Mouse (Mus musculus) mature B cell (primary cell): ENCODE data around the gene Apobec1.
"Not testable (repeated sequence)": the region's sequence is repeated elsewhere in the genome, so short reads cannot be mapped to it uniquely, and the experiment has no call there.

ENCODE experiments used
- in situ Hi-C: fragments of 300-500 bp; cut with MboI; formaldehyde crosslinking; loops from 2 replicates; pipeline ENCODE4 v1.14.3; 2019

Apobec1 gene

DNA sequence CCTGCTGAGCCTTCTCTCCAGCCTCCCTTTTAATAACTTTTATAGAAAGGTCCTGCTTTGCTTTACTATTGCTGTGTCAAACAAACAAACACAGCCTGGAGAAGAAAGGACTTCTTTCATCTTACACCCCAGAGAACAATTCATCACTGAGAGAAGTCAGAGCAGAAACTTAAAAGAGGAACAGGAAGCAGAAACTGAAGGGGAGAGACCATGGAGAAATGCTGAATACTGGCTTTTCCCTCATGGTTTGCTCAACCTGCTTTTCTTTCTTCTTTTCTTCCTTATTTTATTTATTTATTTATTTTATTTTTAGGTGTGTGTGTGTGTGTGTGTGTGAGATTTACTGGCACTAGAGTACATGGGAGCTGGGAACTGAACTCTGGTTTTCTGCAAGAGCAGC is 2.0 kb upstream of the Apobec1 start:
- in situ Hi-C loops, result no loop called here

- in situ Hi-C loops, result no loop called here
Measured at GRCm38 (mm10) chr6:122602992-122603322, 713 bp upstream of the Apobec1 start.

GRCm38 (mm10) chr6:122601615-122602014 is 629 bp downstream of the Apobec1 start:
- in situ Hi-C loops, result no loop called here

DNA sequence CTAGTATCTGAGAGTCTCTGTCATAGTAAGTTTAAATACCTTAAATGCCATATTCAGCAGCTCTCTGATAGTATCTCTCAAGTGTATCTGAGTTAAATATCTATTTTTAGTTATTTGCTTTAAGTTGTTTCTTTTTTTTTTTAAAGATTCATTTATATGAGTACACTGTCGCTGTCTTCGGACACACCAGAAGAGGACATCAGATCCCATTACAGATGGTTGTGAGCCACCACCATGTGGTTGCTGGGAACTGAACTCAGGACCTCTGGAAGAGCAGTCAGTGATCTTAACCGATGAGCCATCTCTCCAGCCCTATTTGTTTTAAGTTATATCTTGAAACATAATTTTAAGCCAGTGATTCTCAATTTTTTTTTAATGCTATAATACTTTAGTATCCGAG is 1.2 kb downstream of the Apobec1 start:
- in situ Hi-C loops, result no loop called here

- in situ Hi-C loops, result no loop called here
Measured at GRCm38 (mm10) chr6:122600066-122600646, 2.1 kb downstream of the Apobec1 start.

GRCm38 (mm10) chr6:122599054-122599737 is 3.0 kb downstream of the Apobec1 start:
- in situ Hi-C loops, result no loop called here

DNA sequence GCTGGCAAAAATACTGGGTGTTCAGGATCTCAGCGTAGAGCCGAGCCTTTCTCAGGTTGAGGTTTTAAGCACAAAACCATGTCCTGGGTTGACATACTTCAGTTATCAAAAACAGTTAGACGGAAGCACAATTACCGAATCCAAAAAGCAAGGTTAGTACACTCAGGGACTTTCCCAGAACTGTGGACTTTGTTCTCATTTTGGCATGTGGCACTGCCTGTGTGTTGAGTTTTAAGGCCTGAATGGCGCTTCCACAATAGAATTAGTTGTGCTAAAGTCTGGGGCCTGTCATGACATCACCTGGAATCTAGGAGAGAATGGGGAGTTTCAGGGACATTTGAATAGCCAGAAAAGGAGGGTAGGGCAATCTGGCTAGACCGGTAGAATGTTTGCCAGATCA is 3.8 kb downstream of the Apobec1 start:
- in situ Hi-C loops, result no loop called here

DNA sequence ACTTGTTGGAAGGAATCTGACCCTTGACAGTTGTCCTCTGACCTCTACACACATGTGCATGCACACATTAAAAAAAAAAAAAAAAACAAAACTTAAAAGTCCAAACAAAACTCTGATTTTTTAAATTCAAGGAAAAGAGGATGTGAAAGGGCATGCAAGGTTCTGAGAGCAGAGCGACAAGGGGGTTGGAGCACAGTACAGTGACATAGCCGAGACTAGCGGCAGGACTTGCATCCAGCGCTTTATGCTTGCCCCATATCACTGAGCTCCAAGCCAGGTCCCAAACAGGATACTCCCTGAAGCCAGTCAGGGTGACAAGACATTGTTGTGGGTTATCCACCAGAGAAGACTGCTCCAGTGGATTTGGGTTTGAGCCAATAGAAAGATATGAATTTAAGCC is 4.2 kb downstream of the Apobec1 start:
- in situ Hi-C loops, result no loop called here

DNA sequence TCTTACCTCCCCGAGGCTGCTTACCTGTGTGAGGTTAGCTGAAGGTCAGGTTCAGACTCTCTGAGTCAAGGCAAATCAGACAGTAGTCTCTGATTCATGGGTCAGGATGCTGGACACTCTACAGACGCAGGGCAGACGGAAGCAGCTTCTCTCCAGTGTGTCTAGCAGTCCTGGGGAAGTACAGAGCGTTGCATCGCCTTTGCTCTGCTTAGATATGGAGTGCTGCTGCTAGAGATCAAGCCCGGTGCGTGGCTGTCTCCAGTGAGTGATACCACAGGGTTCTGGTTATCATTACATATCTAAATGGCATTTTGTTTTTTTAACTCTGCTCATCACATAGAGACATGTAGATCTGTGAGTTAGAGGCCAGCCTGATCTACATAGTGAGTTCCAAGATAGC is 5.6 kb downstream of the Apobec1 start:
- in situ Hi-C loops, result no loop called here

- in situ Hi-C loops, result no loop called here
Measured at GRCm38 (mm10) chr6:122595637-122596036, 6.6 kb downstream of the Apobec1 start.

- in situ Hi-C loops, result no loop called here
Measured at GRCm38 (mm10) chr6:122592905-122593304, 9.3 kb downstream of the Apobec1 start.

DNA sequence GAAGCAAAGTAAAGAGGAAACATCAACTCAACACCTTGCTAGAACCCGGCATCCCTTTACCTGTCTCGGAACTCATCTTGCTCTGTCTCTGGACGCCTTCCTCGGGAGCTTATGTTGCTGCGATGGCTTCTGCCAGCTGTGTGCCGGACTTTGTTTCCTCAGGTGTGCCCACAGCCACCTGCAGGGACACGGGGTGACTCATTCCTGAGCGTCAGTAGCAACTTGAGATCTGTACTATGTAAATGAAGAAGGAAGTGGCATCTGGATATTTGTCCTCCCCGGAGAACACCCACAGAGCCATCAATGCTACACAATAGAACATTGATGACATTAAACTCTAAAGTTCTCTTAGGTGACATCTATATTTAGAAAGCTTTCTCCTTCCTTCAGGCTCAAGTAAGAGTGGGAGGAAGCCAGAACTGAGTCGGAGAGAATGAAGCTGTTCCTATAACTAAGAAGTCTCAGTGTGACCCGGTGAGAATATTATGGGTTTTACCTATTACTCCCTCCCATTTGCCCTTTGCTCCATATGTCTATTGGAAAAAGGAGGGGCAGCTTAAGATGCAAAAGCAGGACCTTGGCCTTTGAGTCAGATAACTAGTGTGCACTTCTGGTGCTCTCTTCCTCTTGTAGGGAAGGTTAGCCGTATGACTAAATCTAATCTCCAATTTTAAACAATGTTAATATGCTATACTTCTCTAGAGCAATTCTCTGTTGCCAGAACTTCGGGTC is 11.1 kb downstream of the Apobec1 start:
- in situ Hi-C loops, result no loop called here

DNA sequence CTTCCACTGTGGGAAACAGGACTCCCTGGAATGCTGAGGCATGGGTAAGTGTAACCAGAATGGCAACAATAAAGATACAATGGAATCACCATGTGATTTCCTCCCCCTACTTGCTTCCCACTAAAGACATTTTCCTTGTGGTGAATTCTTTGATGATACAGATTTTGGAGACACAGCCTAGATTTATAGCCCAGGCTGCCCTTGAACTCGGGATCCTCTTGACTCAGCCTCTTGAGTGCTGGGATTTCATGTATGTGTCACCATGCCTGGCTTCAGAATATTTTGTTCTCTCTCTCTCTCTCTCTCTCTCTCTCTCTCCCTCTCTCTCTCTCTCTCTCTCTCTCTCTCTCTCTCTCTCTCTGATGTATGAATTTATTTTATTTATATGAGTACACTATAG is 23.2 kb downstream of the Apobec1 start:
- in situ Hi-C loops, result no loop called here

DNA sequence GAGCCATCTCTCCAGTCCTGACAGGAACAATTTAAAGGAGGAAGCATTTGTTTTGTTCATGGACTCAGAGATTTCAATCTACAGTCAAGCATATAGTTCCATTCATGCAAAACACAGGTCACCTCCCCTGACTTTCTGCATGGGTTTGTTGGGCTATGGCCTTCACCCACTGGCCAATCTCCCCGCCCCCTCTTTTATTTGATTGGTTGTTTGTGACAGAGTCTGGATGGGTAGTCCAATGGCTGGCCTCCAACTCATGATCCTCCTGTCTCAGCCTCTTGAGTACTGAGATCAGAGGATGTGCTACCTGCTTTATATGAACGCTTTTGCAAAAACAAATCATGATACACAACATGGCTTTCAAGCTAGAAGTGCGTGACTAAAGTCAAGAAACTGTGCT is 25.2 kb downstream of the Apobec1 start:
- in situ Hi-C loops, result no loop called here

DNA sequence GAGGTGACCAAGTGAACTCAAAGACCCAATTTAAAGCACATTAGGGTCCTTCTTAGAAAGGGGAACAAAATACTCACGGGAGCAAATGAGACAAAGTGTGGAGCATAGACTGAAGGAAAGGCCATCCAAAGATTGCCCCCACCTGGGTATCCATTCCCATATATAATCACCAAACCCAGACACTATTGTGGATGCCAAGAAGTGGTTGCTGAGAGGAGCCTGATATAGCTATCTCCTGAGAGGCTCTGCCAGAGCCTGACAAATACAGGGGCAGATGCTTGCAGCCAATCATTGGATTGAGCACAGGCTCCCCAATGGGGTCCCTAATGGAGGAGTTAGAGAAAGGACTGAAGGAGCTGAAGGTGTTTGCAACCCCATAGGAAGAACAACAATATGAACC is 27.2 kb downstream of the Apobec1 start:
- in situ Hi-C loops, result not testable (repeated sequence)

GRCm38 (mm10) chr6:122571617-122571959 is 30.7 kb downstream of the Apobec1 start:
- in situ Hi-C loops, result no loop called here

- in situ Hi-C loops, result no loop called here
Measured at GRCm38 (mm10) chr6:122570695-122571616, 31.3 kb downstream of the Apobec1 start.

- in situ Hi-C loops, result no loop called here
Measured at GRCm38 (mm10) chr6:122569762-122570161, 32.5 kb downstream of the Apobec1 start.

DNA sequence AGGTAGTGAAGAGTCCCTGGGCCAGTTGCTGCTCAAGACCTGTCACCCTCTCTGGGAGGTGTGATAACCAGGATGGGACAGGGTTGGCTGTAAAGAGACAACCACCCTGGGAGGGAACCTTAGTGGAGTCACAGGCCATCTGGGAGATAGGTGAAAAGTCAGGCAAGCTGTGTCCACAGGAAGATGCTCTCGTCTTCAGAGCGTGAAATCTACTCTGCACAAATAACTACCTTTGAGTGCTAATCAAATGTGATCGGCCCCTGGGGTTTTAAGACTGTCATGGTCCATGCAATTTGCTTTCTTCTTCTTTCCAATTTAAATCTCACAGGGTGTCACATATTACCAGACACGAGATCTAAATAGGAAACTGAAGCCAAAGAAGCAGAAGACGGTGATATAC is 33.1 kb downstream of the Apobec1 start:
- in situ Hi-C loops, result no loop called here

DNA sequence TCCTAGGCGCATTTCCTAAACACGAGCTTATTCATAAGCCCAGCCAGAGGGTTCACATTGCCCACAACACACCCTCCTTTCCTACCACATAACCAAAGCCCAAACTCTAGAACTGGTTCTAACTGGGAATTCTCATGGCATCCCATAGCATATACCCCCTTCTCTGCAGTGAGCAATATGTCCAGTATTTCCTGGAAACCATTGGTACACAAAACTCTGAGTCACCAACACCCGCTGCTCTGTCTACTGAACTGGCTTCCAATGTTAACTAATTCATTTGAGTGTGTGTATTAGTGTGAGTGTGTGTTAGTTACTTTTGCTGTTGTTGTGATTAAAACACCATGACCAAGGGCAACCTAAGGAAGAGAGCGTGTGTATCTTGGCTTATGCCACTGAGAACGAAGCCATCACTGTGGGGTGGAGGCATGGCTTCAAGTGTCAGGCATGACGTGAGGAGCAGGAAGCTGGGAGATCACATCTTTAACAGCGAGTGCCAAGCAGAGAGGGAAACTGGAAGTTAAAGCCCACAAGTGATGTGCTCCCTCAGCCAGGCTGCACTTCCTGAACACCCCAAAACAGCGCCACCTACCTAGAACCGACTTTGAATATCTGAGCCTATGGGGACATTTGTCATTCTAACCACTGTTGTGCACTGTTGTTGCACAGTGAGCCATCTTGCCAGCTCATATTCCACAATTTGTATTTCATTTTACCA is 37.0 kb downstream of the Apobec1 start:
- in situ Hi-C loops, result no loop called here

DNA sequence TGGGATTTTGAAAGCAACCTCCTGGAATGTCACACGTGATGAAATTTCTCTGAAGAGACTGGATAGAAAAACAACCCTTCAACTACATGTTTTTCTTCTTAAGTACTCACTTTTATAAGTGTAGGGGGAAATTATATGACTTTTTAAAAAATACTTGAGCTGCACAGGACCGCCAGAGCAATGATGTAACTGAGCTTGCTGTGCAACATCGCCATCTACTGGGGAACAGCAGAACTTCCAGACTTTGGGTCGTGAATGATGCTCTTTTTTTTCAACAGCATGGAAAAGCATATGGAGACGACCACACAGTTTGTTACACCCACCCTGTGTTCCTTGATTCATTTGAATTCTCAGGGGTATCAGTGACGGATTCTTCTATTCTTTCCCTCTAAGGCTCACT is 39.8 kb downstream of the Apobec1 start:
- in situ Hi-C loops, result no loop called here

DNA sequence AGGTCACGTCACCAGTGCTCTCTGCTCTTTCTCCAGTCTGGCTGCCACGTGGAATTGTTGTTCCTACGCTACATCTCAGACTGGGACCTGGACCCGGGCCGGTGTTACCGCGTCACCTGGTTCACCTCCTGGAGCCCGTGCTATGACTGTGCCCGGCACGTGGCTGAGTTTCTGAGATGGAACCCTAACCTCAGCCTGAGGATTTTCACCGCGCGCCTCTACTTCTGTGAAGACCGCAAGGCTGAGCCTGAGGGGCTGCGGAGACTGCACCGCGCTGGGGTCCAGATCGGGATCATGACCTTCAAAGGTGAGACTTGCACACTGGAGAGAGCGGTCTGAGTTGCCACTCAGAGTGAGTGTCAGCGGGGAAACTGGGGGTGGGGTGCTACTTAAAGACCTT is 41.2 kb downstream of the Apobec1 start:
- in situ Hi-C loops, result no loop called here
